Mouse (Mus musculus) embryonic facial prominence, embryonic 13.5 days (tissue): ENCODE measurements around the gene Src. TPM values are rescaled to one million over a fixed set of nuclear protein-coding genes. Genes with fewer than 3 reads are reported as not detected.

Experiments used
- ATAC-seq: fragments of 200-750 bp; cut with Nextera tagmentation; 2 replicates; pipeline ENCODE4 v1.8.0; 2017; ENCODE audit warnings: low read depth; ENCODE audit not compliant: insufficient number of reproducible peaks, insufficient read depth, low FRiP score, low TSS enrichment
- H3K27ac ChIP-seq: fragments of 300-500 bp; sonication (generic); 2 replicates; pipeline ENCODE4 v1.5.1; 2015; ENCODE audit warnings: moderate library complexity, mild to moderate bottlenecking, inconsistent platforms
- H3K27me3 ChIP-seq: fragments of 300-500 bp; sonication (generic); 2 replicates; pipeline ENCODE4 v1.6.1; 2015; ENCODE audit warnings: mild to moderate bottlenecking, inconsistent platforms
- H3K36me3 ChIP-seq: fragments of 300-500 bp; sonication (generic); 2 replicates; pipeline ENCODE4 v1.6.1; 2015; ENCODE audit warnings: mild to moderate bottlenecking, inconsistent platforms
- H3K4me1 ChIP-seq: fragments of 300-500 bp; sonication (generic); 2 replicates; pipeline ENCODE4 v1.6.1; 2015; ENCODE audit warnings: inconsistent platforms
- H3K4me2 ChIP-seq: fragments of 300-500 bp; sonication (generic); 2 replicates; pipeline ENCODE4 v1.6.1; 2015; ENCODE audit warnings: moderate library complexity, mild to moderate bottlenecking, inconsistent platforms
- H3K4me3 ChIP-seq: fragments of 300-500 bp; sonication (generic); 2 replicates; pipeline ENCODE4 v1.5.1; 2015; ENCODE audit warnings: mild to moderate bottlenecking, inconsistent platforms
- H3K9ac ChIP-seq: fragments of 300-500 bp; sonication (generic); 2 replicates; pipeline ENCODE4 v1.6.1; 2015; ENCODE audit warnings: mild to moderate bottlenecking, inconsistent platforms
- H3K9me3 ChIP-seq: fragments of 300-500 bp; sonication (generic); 2 replicates; pipeline ENCODE4 v1.6.1; 2016; ENCODE audit warnings: inconsistent platforms
- WGBS: fragments of 180-500 bp; shearing (Covaris S2); methylation state at CpG from one replicate; pipeline ENCODE4 v1.1.7; 2015; ENCODE audit warnings: mixed read lengths; 5-methylcytosine and 5-hydroxymethylcytosine counted together
- polyA plus RNA-seq: library from polyadenylated mRNA; unstranded; fragments of >200 nt; fragmentation: Nextera tagmentation; extraction: Ambion mirVana; gene quantifications from 2 replicates; pipeline ENCODE4 v1.2.1, GENCODE M21; 2015

The Src gene
- polyA plus RNA-seq, 1 experiment from 2014 or later: 22.1 TPM

DNA sequence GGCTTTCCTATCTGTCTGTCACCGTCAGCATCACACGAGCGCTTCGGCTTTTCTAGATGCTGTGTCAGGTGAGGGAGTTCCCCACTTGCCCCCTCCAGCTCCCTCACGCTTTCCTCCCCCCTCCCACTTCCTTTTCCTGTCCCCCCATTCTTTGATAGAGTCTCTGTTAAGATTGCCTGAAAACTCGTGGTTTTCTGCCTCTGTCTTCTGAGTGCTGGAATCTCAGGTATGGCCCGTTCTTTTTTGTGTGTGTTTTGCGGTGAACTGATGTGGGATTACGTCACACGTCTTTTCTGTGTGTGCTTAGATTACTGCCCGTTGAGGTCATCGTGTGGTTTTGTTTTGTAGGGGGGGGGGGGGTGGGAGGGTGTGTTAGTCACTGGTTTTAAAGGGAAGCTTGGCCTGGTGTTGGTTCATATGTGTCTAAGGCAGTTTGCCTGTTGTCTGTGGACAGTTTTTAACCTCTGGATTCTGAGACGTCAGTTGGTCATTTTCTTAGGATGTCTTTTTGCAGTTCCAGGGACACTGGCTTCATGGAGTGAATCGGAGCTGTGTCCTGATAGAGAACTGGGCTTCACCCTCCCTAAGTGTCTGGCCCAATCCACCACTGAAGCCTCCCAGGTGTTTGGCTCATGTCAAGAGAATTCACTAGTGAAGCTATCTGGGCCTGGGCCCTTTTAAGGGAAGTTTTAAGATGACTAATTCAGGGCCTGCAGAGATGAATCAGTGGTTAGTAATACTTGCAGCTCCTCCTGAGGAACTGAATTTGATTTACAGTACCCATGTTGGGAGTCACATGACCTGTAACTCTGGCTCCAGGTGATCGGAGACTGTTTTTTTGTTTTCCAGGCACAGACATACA is 29.3 kb downstream of the Src start:
- H3K36me3 ChIP-seq: peaks cover 55% of the 10 kb centered on the region

GRCm38 (mm10) chr2:157448356-157448755 is 30.1 kb downstream of the Src start:
- H3K9me3 ChIP-seq: 0 out of 2 replicates have a peak, but pooled peaks cover 2% of the 10 kb centered on the region
- H3K4me3 ChIP-seq: no peak overlapping the region
- no peak overlapping the region for H3K4me2 ChIP-seq
- H3K27me3 ChIP-seq: no peaks in the 10 kb centered on the region
- peak overlapping the region; percentile 57; the same call in 1 of the 2 replicates for H3K27ac ChIP-seq
- H3K9ac ChIP-seq: no peak overlapping the region
- 30% methylated on average over 7 of the region's 7 CpGs for WGBS
- no peak; the same call in 1 of the 2 replicates for ATAC-seq
- H3K4me1 ChIP-seq: peaks cover 14% of the 10 kb centered on the region
- peaks cover 52% of the 10 kb centered on the region for H3K36me3 ChIP-seq

More for the DNA sequence above, 29.3 kb downstream of the Src start:
- H3K27me3 ChIP-seq: no peaks in the 10 kb centered on the region
- no peak overlapping the region for H3K4me2 ChIP-seq
- peak overlapping the region; percentile 57; the same call in 1 of the 2 replicates for H3K27ac ChIP-seq
- H3K9ac ChIP-seq: no peak overlapping the region
- WGBS: 80% methylated on average over 15 of the region's 15 CpGs
- H3K9me3 ChIP-seq: 0 out of 2 replicates have a peak, but pooled peaks cover 2% of the 10 kb centered on the region
- no peak for ATAC-seq
- no peak overlapping the region for H3K4me3 ChIP-seq
- peaks cover 14% of the 10 kb centered on the region for H3K4me1 ChIP-seq

GRCm38 (mm10) chr2:157450905-157451304 is 32.7 kb downstream of the Src start:
- H3K27me3 ChIP-seq: no peaks in the 10 kb centered on the region
- no peak overlapping the region for H3K9ac ChIP-seq
- no peak overlapping the region for H3K4me3 ChIP-seq
- no peak overlapping the region for H3K27ac ChIP-seq
- WGBS: 79% methylated on average over 3 of the region's 3 CpGs
- no peak for ATAC-seq
- H3K36me3 ChIP-seq: peaks cover 60% of the 10 kb centered on the region
- peaks cover 14% of the 10 kb centered on the region for H3K4me1 ChIP-seq
- H3K4me2 ChIP-seq: no peak overlapping the region
- H3K9me3 ChIP-seq: 0 out of 2 replicates have a peak, but pooled peaks cover 2% of the 10 kb centered on the region

DNA sequence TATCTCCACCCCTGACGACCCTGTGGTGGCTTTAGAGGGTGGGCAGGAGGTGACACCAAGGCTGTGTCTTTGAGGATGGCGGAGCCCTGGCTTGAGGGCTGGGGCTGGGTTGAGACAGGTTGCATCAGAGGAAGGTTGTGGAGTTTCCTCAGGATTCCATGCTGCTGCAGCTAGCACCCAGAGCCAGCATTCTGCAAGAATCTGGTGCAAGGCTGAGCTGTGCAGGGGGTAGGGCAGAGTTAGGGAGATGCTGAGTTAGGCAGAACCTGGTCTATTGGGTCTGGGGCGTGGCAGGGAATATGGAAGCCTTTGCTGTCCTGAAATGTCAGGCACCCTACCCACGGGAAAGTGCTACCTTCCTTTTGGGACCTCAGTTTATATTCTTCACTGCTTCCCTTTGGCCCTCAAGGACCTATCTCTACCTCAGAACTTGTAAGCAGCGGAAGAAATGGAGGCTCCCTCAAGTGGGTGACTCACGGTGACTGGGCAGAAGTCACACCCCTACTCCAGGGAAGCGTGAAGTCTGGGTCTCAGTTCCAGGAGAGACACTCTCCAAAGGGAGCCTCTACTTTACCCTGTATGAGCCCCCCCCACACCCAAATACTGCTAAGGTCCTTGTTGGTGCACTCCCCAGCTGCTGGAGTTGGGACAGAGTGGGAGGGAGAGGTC is 33.3 kb downstream of the Src start:
- H3K36me3 ChIP-seq: peaks cover 56% of the 10 kb centered on the region
- H3K27me3 ChIP-seq: no peaks in the 10 kb centered on the region
- no peak overlapping the region for H3K4me2 ChIP-seq
- no peak overlapping the region for H3K9ac ChIP-seq
- H3K4me3 ChIP-seq: no peak overlapping the region
- 0 out of 2 replicates have a peak, but pooled peaks cover 2% of the 10 kb centered on the region for H3K9me3 ChIP-seq
- no peak for ATAC-seq
- peaks cover 14% of the 10 kb centered on the region for H3K4me1 ChIP-seq
- WGBS: 90% methylated on average over 7 of the region's 7 CpGs
- H3K27ac ChIP-seq: peak overlapping the region; percentile 7; the same call in 1 of the 2 replicates

DNA sequence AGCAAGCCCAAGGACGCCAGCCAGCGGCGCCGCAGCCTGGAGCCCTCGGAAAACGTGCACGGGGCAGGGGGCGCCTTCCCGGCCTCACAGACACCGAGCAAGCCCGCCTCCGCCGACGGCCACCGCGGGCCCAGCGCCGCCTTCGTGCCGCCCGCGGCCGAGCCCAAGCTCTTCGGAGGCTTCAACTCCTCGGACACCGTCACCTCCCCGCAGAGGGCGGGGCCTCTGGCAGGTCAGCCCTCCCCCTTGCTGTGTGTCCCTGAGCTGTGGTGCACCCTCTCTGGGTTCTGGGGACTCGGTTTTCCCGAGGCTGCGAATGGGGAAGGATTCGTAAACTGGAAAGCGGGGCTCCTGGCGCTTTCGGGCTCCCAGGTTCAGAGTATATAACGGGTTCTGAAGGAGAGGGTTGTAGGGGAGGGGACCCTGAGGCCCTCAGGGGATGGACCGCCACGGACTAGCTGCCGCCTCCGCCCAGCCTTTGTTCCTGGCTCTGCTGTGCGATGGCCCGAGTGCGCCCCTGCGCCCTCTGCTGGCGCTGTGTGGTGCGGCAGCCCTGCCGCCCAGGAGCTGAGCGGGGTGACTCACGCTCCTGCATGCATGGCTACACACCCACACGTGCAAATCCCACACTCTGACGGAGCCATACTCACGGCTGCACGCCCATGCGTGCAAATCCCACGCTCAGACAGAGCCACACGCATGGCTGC is 39.0 kb downstream of the Src start:
- H3K27ac ChIP-seq: peak overlapping the region; percentile 63
- ATAC-seq: peak; percentile 72
- peaks cover 55% of the 10 kb centered on the region for H3K36me3 ChIP-seq
- H3K4me3 ChIP-seq: peak overlapping the region; percentile 41
- no peaks in the 10 kb centered on the region for H3K27me3 ChIP-seq
- no peaks in the 10 kb centered on the region for H3K9me3 ChIP-seq
- peak overlapping the region; percentile 61 for H3K4me2 ChIP-seq
- WGBS: 3% methylated on average over 56 of the region's 56 CpGs
- peaks cover 42% of the 10 kb centered on the region for H3K4me1 ChIP-seq
- H3K9ac ChIP-seq: peak overlapping the region; percentile 69

DNA sequence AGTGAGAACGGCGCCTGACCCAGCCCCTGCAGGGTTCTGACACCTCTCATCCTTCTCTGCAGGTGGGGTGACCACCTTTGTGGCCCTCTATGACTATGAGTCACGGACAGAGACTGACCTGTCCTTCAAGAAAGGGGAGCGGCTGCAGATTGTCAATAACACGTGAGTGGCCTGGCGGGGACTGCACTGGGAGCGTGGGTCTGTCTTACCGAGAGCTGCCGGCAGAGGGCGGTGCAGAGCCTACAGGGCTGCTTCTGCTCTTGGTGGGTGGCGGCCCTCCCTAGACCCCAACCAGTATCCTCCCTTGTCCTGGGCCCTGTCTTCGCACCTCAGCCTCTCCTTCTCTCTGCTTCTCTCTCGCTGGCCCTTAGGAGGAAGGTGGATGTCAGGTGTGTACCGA is 40.2 kb downstream of the Src start:
- peaks cover 54% of the 10 kb centered on the region for H3K4me1 ChIP-seq
- no peak overlapping the region for H3K27ac ChIP-seq
- ATAC-seq: 0 out of 2 replicates have a peak, but pooled peaks have one; percentile 8
- H3K27me3 ChIP-seq: no peaks in the 10 kb centered on the region
- H3K4me3 ChIP-seq: no peak overlapping the region
- WGBS: 28% methylated on average over 14 of the region's 14 CpGs
- H3K9me3 ChIP-seq: no peaks in the 10 kb centered on the region
- no peak overlapping the region for H3K4me2 ChIP-seq
- H3K9ac ChIP-seq: no peak overlapping the region
- peaks cover 63% of the 10 kb centered on the region for H3K36me3 ChIP-seq

DNA sequence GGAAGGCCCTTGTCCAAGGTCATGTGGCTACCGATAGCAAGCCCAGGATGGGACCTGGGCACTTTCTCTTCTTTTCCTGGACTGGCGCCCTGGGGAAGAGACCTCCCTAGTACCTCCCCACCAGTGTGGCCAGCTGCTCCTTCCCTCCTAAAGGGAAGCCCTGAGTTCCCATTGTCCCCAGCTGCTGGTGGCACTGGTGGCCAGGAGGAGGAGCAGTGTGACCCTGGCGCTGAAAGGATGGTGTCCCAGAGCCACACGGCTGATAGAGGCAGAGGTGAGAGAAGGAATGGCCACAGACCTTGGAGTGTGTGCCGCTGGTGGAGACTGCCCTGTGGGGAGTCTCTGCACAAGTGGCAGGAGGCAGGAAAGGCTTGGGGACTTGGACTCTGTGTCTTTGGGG is 41.5 kb downstream of the Src start:
- Histone ChIP-seq H3K9ac (0 out of 2 replicates have a peak overlapping the region, but pooled peaks have one; percentile 27), H3K9me3 (no peaks in the 10 kb centered on the region), H3K4me3 (no peak overlapping the region), H3K27ac (peak overlapping the region; percentile 81), H3K4me1 (peaks cover 67% of the 10 kb centered on the region), H3K27me3 (no peaks in the 10 kb centered on the region), H3K36me3 (peaks cover 64% of the 10 kb centered on the region), H3K4me2 (no peak overlapping the region)
- WGBS: 40% methylated on average over 5 of the region's 5 CpGs
- no peak for ATAC-seq

GRCm38 (mm10) chr2:157462776-157463710 is 44.8 kb downstream of the Src start:
- Histone ChIP-seq H3K4me1 (peaks cover 77% of the 10 kb centered on the region), H3K36me3 (peaks cover 80% of the 10 kb centered on the region), H3K9ac (peak overlapping the region; percentile 64; the same call in 1 of the 2 replicates), H3K4me2 (0 out of 2 replicates have a peak overlapping the region, but pooled peaks have one; percentile 14), H3K27me3 (no peaks in the 10 kb centered on the region), H3K27ac (peak overlapping the region; percentile 96), H3K9me3 (no peaks in the 10 kb centered on the region), H3K4me3 (no peak overlapping the region)
- no peak for ATAC-seq
- 35% methylated on average over 20 of the region's 20 CpGs for WGBS

- H3K36me3 ChIP-seq: peaks cover 82% of the 10 kb centered on the region
- H3K27ac ChIP-seq: peak overlapping the region; percentile 96
- no peak for ATAC-seq
- H3K4me2 ChIP-seq: peak overlapping the region; percentile 35
- no peaks in the 10 kb centered on the region for H3K27me3 ChIP-seq
- no peaks in the 10 kb centered on the region for H3K9me3 ChIP-seq
- peak overlapping the region; percentile 13 for H3K4me3 ChIP-seq
- 19% methylated on average over 16 of the region's 16 CpGs for WGBS
- peaks cover 68% of the 10 kb centered on the region for H3K4me1 ChIP-seq
- peak overlapping the region; percentile 64 for H3K9ac ChIP-seq
Measured at GRCm38 (mm10) chr2:157463887-157464745, 45.9 kb downstream of the Src start.

DNA sequence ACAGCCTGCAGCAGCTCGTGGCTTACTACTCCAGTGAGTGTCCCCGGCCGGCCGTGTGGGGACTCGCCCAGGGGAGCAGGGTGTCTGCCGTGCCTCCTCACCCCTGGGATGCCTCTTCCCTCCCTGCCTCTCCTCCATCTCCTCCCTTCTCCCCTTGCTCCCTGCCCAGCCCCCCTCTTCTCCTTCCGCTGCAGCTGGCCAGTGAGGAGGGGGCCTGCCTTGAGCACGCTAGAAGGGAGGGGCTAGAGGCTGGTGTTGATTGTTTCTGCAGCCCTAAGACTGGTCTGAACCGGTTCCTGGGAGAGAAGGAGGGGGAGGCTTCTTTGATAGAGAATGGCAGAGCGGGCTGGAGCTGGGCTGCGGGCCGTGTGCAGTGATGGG is 46.5 kb downstream of the Src start:
- peak; percentile 88 for ATAC-seq
- Histone ChIP-seq H3K9ac (peak overlapping the region; percentile 64), H3K4me3 (peak overlapping the region; percentile 13)

More for the DNA sequence above, 46.5 kb downstream of the Src start:
- WGBS: 2% methylated on average over 11 of the region's 12 CpGs
- Histone ChIP-seq H3K36me3 (peaks cover 82% of the 10 kb centered on the region), H3K9me3 (no peaks in the 10 kb centered on the region), H3K27me3 (no peaks in the 10 kb centered on the region), H3K27ac (peak overlapping the region; percentile 96), H3K4me2 (peak overlapping the region; percentile 35), H3K4me1 (peaks cover 63% of the 10 kb centered on the region)
